Mouse (Mus musculus) cerebellum, adult 2 months (tissue): ENCODE data around the gene Ctr9.

Experiments used
- CTCF ChIP-seq: fragments of 200-500 bp; IDR thresholded peaks from 2 replicates; pipeline ENCODE4 v1.5.1; 2011; ENCODE audit warnings: low read depth, mild to moderate bottlenecking, control low read depth, low read length, moderate library complexity, borderline replicate concordance; ENCODE audit not compliant: insufficient read depth
- POLR2A ChIP-seq: fragments of 200-500 bp; IDR thresholded peaks from 2 replicates; pipeline ENCODE4 v1.6.1; 2011; ENCODE audit warnings: low read length, control low read depth, borderline replicate concordance; ENCODE audit not compliant: insufficient read depth

GRCm38 (mm10) chr7:111095169-111095568, 66.4 kb downstream of the Ctr9 start:
- TF ChIP-seq CTCF (no peak), POLR2A (no peak)
